Mouse (Mus musculus) small intestine, adult 10 weeks (tissue): ENCODE data around the gene Cdcp1. TPM values are rescaled to one million over a fixed set of nuclear protein-coding genes. Genes with fewer than 3 reads are reported as not detected.

Experiments used
- polyA plus RNA-seq: library from polyadenylated mRNA; stranded (reverse); fragments of 350-450 nt; fragmentation: Illumina TruSeq; extraction: RNeasy Lipid Tissue Mini Kit (QIAGEN cat#74804); gene quantifications from one replicate; pipeline ENCODE4 v1.2.3, GENCODE M21; 2014; ENCODE audit warnings: low replicate concordance

The Cdcp1 gene
- polyA plus RNA-seq, result 48.5 TPM

DNA sequence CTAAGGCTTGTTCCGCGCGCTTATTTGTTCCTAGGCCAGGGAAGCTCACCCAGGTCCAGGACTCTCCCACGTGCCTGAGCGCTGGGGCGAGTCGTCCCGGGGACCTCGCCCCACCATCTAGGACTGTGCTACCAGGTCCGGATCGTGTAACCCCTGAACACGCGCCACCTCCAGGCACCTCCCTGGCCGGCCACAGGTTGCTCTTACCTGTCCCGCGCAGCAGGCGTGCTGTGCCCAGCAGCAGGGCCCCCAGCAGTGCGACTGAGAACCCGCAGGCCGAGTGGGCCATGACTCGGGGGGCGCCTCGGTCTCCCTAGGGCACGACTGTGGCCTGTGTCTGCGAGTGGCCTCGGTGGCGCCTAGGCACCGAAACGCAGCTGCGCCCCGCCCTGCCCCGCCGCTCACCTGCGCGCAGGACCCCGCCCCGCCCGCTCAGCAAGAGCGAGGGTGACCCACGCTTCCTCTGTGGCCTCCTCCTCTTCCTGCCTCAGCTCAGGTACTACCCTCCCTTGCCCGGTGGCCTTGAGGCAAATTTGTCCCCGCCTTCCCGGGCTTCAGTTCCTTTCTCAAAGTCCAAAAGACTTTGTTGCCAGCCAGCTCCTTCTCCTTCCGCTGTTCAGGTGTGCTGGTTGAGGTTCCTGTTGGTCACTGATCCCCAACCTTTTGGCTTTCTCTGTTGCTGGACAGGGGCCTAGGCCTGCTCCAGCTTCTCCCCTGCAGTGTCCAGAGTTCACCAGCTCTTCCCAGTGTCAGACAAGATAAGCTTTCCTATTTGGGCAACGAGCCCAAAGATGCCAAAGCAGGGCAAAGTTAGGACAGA lies at the start of gene Cdcp1:
Cdcp1 (minus strand) TSS at position 418 of the 820 bp plus-strand sequence.

DNA sequence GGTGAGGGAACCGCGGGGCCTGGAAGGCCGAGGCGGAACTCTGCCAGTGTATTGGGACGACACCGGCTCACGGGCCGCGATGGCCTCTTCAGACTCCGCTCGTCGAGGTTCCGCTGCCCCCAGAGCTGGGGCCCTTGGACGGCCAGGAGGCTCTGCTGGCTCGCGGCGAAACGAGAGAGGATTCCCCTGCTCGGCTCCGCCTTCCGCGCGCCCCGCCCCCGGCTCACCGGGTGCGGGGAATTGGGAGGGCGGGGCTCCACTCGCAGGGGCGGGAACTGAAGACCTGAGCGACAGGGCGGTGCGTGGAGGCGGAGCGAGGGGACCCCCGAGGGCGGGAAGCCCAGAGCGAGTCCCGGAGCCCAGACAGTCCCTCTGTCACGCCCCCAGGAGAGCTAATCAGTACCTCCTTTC lies 44.8 kb upstream of the Cdcp1 start, which contains the start of gene Tmem158:
Tmem158 (minus strand) TSS at position 154 of the 411 bp plus-strand sequence.

DNA sequence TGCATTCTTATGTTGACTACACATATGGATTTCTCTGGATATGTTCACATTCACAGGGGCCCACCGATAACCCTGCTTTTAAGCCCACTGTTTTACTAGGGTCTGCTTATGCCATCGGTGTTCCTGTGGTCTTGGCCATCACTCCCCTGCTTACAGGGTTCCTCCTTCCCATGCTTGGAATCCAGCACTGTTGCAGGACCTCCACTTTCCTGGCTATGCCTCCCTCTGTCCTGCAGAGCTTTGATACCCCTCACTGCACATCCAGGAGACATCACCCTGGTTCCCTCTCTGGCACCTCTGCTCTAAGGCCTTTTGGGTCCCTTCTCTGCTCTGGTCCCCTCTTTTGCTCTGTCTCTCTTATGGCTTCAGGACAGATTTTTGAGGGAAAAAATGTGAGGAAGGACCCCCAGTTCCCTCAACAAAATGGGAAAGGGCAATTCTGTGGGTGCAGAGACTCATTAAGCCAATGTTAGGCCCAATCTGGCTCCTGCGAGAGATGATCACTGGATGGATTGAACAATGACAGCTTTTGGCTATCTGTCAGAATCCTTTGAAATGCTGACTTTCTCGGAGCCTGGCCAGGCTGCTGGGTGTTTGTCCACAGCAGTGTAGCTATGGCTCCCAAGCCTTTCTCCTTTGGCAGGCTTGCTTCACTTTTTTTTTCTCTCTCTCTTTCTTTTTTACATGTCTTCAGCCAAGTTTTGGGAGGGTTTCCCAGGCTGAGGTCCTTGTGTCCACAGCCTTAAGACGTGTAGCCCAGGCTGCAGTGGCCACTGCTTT lies 65.4 kb downstream of the Cdcp1 start, which contains the start of gene Clec3b:
Clec3b (plus strand) TSS at position 706 of the 780 bp plus-strand sequence.

Other genes starting within 250 kb of the Cdcp1 start
- gene Tmem42, start 194.7 kb downstream of the Cdcp1 start, polyA plus RNA-seq, result 7.7 TPM
- not detected for gene Tgm4, start 181.3 kb downstream of the Cdcp1 start, polyA plus RNA-seq
- 37.4 TPM for gene Zdhhc3, start 102.8 kb downstream of the Cdcp1 start, polyA plus RNA-seq
- gene Exosc7, start 102.8 kb downstream of the Cdcp1 start, polyA plus RNA-seq, result 15.6 TPM
- not detected for gene Clec3b, start 65.1 kb downstream of the Cdcp1 start, polyA plus RNA-seq
- gene Tmem158, start 44.7 kb upstream of the Cdcp1 start, polyA plus RNA-seq, result 6.6 TPM
- 6.1 TPM for gene Lars2, start 150.9 kb upstream of the Cdcp1 start, polyA plus RNA-seq